Mouse (Mus musculus) hindbrain, embryonic 12.5 days (tissue): ENCODE measurements around the gene Serpina16. TPM values are rescaled to one million over a fixed set of nuclear protein-coding genes. Genes with fewer than 3 reads are reported as not detected.
"Not testable (repeated sequence)": the region's sequence is repeated elsewhere in the genome, so short reads cannot be mapped to it uniquely, and the experiment has no call there.

Experiments
- ATAC-seq: fragments of 200-750 bp; cut with Nextera tagmentation; 2 replicates; pipeline ENCODE4 v1.8.0; 2017; ENCODE audit warnings: moderate TSS enrichment; ENCODE audit not compliant: low FRiP score
- H3K27ac ChIP-seq: fragments of 300-500 bp; sonication (generic); 2 replicates; pipeline ENCODE4 v1.5.1; 2016; ENCODE audit warnings: mild to moderate bottlenecking
- H3K27me3 ChIP-seq: fragments of 300-500 bp; sonication (generic); 2 replicates; pipeline ENCODE4 v1.6.1; 2016; ENCODE audit warnings: mild to moderate bottlenecking
- H3K36me3 ChIP-seq: fragments of 300-500 bp; sonication (generic); 2 replicates; pipeline ENCODE4 v1.6.1; 2016; ENCODE audit warnings: mild to moderate bottlenecking
- H3K4me1 ChIP-seq: fragments of 300-500 bp; sonication (generic); 2 replicates; pipeline ENCODE4 v1.6.1; 2016
- H3K4me2 ChIP-seq: fragments of 300-500 bp; sonication (generic); replicated peaks from 2 replicates; pipeline ENCODE4 v1.6.1; 2016; ENCODE audit warnings: mild to moderate bottlenecking
- H3K4me3 ChIP-seq: fragments of 300-500 bp; sonication (generic); 2 replicates; pipeline ENCODE4 v1.5.1; 2016; ENCODE audit warnings: mild to moderate bottlenecking
- H3K9ac ChIP-seq: fragments of 300-500 bp; sonication (generic); 2 replicates; pipeline ENCODE4 v1.6.1; 2016; ENCODE audit warnings: mild to moderate bottlenecking, moderate library complexity
- H3K9me3 ChIP-seq: fragments of 300-500 bp; sonication (generic); replicated peaks from 2 replicates; pipeline ENCODE4 v1.6.1; 2016; ENCODE audit warnings: mild to moderate bottlenecking
- WGBS: fragments of 180-500 bp; shearing (Covaris S2); methylation state at CpG from one replicate; pipeline ENCODE4 v1.1.7; 2016; 5-methylcytosine and 5-hydroxymethylcytosine counted together
- polyA plus RNA-seq: library from polyadenylated mRNA; unstranded; fragments of >200 nt; fragmentation: Nextera tagmentation; extraction: Ambion mirVana; gene quantifications from 2 replicates; pipeline ENCODE4 v1.2.1, GENCODE M21; 2016

Gene Serpina16
- polyA plus RNA-seq, 1 experiment from 2014 or later, result not detected

DNA sequence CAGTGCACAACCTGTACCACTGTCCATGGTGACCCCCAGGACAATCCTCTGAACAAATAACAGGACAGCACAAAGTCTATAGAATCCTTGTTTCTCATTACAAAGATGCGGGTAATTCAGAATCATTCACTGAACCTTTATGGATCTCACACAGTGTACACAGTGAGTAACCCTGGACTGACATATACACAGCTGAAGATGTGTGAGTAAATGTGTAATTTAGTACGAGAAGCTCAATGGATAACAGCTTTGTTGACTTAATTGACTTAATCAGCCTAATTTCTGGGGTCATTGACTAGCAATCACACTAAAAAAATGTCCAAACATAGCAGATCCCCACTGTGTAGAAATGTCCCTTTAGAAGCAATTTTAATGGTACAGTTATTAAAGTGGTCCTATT, 5.2 kb upstream of the Serpina16 start:
- no peaks in the 10 kb centered on the region for H3K4me1 ChIP-seq
- no peaks in the 10 kb centered on the region for H3K27me3 ChIP-seq
- H3K27ac ChIP-seq, result no peak overlapping the region
- H3K4me3 ChIP-seq, result no peak overlapping the region
- H3K36me3 ChIP-seq, result no peaks in the 10 kb centered on the region
- ATAC-seq, result no peak
- 85% methylated on average over 2 of the region's 2 CpGs for WGBS
- no peak overlapping the region for H3K9ac ChIP-seq
- no peak overlapping the region for H3K4me2 ChIP-seq
- H3K9me3 ChIP-seq, result no peaks in the 10 kb centered on the region

DNA sequence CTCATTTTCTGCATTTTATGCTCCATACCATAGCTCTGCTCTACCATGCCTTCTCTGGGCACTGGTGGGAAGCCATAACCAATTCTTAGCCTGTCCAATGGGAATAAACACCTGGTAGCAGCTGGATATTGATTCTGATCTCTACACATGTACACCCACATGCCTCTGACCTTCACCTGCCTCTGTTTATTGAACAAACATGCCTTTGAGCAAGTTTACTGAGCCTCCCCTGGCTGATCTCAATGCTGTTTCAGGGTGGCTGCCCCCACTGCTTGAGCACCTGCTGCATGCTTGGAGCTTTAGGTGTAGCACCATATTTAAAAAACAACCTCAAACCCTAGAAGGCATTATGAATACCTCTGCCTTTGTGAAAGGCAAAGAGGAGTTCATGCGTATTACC, 3.9 kb upstream of the Serpina16 start:
- ATAC-seq, H3K4me2 ChIP-seq, H3K36me3 ChIP-seq, H3K4me1 ChIP-seq, H3K9me3 ChIP-seq, H3K9ac ChIP-seq, H3K4me3 ChIP-seq, H3K27me3 ChIP-seq, H3K27ac ChIP-seq: not testable (repeated sequence)
- 86% methylated on average over 1 of the region's 1 CpGs for WGBS

DNA sequence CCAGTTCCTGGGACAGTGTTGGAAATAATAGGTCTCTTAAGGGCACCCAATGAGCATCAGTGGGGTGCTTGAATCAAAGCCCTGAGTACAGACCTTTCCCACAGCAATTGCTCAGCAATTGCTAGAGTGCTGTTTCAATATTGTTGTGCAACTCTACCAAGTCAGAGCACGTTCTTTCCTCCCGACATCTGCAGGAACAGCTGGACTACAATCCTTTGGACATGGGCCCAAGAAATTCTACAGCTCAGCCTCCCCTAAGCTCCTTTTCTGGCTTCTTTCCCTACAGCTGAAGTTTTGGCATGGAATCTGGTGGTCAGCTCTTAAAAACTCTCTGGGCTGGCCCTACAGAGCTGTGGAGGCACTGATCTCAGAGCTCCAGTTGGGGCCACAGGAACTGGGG, 2.8 kb downstream of the Serpina16 start:
- Histone ChIP-seq H3K4me2 (no peak overlapping the region), H3K4me3 (no peak overlapping the region), H3K36me3 (no peaks in the 10 kb centered on the region), H3K9me3 (no peaks in the 10 kb centered on the region), H3K9ac (no peak overlapping the region), H3K27me3 (no peaks in the 10 kb centered on the region), H3K27ac (no peak overlapping the region), H3K4me1 (no peaks in the 10 kb centered on the region)
- ATAC-seq, result no peak
- 81% methylated on average over 2 of the region's 2 CpGs for WGBS

DNA sequence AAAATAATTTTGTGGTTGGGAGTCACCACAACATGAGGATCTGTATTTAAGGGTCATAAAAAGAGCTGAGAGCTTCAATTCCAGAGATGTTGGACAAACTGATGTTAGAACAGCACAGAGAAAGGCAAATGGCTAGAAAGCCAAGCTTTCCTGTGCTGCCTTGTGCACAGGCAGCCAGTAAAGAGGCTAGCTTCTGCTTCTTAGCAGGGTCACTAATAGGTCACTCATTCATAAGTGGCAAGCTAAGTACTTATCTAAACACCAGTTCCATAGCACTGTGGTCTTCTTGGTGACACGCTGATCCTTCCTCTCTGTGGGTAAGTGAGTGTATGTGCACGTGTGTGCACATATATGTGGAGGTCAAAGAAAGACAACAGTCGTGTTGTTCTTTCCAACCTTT, 4.5 kb downstream of the Serpina16 start:
- H3K27ac ChIP-seq, result no peak overlapping the region
- ATAC-seq, result no peak
- no peaks in the 10 kb centered on the region for H3K27me3 ChIP-seq
- H3K9me3 ChIP-seq, result no peaks in the 10 kb centered on the region
- H3K36me3 ChIP-seq, result no peaks in the 10 kb centered on the region
- H3K9ac ChIP-seq, result no peak overlapping the region
- WGBS, result 87% methylated on average over 3 of the region's 3 CpGs
- no peak overlapping the region for H3K4me2 ChIP-seq
- no peak overlapping the region for H3K4me3 ChIP-seq
- H3K4me1 ChIP-seq, result no peaks in the 10 kb centered on the region

DNA sequence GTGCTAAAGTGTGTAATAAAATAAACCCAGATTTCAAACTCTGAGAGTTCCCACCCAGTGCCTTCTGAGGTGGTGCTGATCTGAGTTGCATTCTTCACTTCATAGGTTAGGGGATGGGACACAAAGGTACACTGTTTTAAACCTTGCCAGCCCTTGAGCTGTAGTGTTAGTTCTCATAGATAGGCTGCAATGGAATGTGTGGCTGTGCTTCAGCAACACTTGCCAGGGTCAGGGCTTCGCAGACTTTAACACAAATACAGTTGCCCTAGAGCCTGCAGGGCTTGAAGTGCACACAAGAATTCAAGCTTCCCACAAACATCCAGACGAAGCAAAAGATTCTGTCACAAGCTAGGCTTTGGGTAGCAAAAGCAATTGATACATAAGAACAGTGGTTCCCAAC, 5.0 kb downstream of the Serpina16 start:
- ATAC-seq, result no peak
- H3K27ac ChIP-seq, result no peak overlapping the region
- H3K9me3 ChIP-seq, result no peaks in the 10 kb centered on the region; the same call in 1 of the 2 replicates
- 75% methylated on average over 2 of the region's 2 CpGs for WGBS
- H3K9ac ChIP-seq, result no peak overlapping the region
- H3K27me3 ChIP-seq, result no peaks in the 10 kb centered on the region
- H3K36me3 ChIP-seq, result no peaks in the 10 kb centered on the region
- H3K4me1 ChIP-seq, result no peaks in the 10 kb centered on the region
- H3K4me3 ChIP-seq, result no peak overlapping the region
- H3K4me2 ChIP-seq, result no peak overlapping the region

DNA sequence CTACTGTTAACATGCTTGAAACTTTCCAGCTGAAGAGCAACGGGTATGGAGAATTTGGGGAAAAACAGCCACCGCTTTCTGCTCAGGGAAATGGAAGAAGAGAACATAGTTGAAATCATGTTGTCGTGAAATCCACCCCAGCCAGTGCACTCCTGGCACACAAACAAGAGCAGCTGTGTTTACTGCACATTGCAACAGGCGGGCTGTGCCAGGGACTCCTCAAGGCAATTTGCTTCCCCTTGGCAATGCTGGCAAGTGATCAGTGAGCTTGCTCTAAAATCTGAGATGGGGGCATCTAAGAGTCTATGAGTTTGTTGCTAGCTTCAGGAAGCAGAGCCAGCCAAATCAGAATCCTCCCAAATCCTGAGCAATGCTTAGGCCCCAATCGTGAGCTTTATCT, 5.6 kb downstream of the Serpina16 start:
- no peak for ATAC-seq
- no peaks in the 10 kb centered on the region; the same call in 1 of the 2 replicates for H3K9me3 ChIP-seq

DNA sequence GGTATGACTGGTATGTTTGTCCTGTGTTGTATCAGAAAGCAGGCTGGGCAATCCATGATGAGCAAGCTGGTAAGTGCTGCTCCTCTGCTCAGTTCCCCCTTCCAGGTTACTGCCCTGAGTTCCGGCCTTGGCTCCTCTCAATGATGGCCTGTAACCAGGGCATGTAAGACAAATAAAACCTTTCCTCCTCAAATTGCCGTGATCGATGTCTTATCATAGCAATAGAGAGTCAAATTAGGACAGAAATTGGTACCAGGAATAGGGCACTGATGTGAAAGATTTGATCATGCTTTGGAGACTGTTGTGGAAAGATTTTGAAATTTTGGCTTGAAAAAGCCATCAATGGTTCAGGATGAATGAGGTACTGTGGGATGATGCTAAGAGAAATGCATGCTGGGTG, 10.7 kb downstream of the Serpina16 start:
- no peaks in the 10 kb centered on the region for H3K36me3 ChIP-seq
- no peak overlapping the region for H3K4me2 ChIP-seq
- no peaks in the 10 kb centered on the region; the same call in 1 of the 2 replicates for H3K9me3 ChIP-seq
- WGBS, result 89% methylated on average over 3 of the region's 3 CpGs
- H3K27ac ChIP-seq, result no peak overlapping the region
- H3K4me3 ChIP-seq, result no peak overlapping the region
- no peak overlapping the region for H3K9ac ChIP-seq
- ATAC-seq, result no peak
- H3K4me1 ChIP-seq, result no peaks in the 10 kb centered on the region
- no peaks in the 10 kb centered on the region for H3K27me3 ChIP-seq

More for the DNA sequence above, 5.6 kb downstream of the Serpina16 start:
- H3K4me3 ChIP-seq, result no peak overlapping the region
- H3K4me2 ChIP-seq, result no peak overlapping the region
- H3K36me3 ChIP-seq, result no peaks in the 10 kb centered on the region
- no peaks in the 10 kb centered on the region for H3K4me1 ChIP-seq
- no peak overlapping the region for H3K9ac ChIP-seq
- 92% methylated on average over 5 of the region's 5 CpGs for WGBS
- no peaks in the 10 kb centered on the region for H3K27me3 ChIP-seq
- H3K27ac ChIP-seq, result no peak overlapping the region

DNA sequence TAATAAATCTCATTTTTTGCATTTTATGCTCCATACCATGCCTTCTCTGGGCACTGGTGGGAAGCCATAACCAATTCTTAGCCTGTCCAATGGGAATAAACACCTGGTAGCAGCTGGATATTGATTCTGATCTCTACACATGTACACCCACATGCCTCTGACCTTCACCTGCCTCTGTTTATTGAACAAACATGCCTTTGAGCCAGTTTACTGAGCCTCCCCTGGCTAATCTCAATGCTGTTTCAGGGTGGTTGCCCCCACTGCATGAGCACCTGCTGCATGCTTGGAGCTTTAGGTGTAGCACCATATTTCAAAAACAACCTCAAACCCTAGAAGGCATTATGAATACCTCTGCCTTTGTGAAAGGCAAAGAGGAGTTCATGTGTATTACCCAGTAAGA, 13.9 kb downstream of the Serpina16 start:
- not testable (repeated sequence) for H3K4me3 ChIP-seq, H3K9ac ChIP-seq, H3K36me3 ChIP-seq, H3K9me3 ChIP-seq, H3K4me1 ChIP-seq, ATAC-seq, H3K4me2 ChIP-seq, H3K27me3 ChIP-seq, H3K27ac ChIP-seq

DNA sequence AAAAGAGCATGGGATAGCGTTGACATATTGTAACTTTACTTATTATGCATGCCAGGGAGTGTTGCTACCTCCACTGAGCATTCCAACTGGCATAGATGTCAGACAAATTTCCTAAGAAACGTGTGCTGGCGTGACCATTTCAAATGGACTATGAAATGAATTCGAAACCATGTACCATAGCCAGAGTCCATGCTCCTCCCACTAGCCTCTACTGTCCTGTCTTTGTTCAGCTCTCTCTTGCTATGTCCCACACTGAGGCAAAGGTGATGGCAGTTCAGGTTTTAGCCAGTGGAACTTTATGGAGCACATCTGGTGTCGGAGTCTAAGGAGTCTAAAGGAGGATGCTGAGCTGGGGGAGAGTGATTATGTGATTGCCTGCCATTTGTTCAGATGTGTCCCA, 15.9 kb downstream of the Serpina16 start:
- H3K27ac ChIP-seq, result no peak overlapping the region
- no peak overlapping the region for H3K9ac ChIP-seq
- ATAC-seq, result no peak
- no peaks in the 10 kb centered on the region for H3K27me3 ChIP-seq
- H3K4me2 ChIP-seq, result no peak overlapping the region
- no peaks in the 10 kb centered on the region for H3K9me3 ChIP-seq
- H3K36me3 ChIP-seq, result no peaks in the 10 kb centered on the region
- no peak overlapping the region for H3K4me3 ChIP-seq
- WGBS, result 86% methylated on average over 5 of the region's 5 CpGs
- H3K4me1 ChIP-seq, result no peaks in the 10 kb centered on the region

DNA sequence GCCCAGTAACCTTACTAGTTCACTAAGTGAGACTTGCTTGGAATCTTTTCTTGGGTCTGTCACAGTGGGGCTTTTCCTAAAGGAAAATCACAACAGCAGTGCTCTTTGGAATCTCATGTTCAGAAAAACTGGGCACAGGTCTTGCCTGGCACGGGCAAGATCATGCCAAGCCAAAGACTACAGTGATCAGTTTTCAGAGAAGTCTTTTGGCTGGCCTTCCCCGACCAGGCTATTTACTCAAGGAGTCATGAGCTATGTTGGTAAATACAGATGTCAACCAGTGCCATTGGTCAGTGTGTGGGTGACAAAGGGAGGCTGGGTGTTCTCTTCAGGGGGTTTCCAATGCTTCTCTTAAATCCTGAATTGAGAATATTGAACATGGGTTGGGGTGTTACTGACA, 16.8 kb downstream of the Serpina16 start:
- Histone ChIP-seq H3K27ac (no peak overlapping the region), H3K36me3 (no peaks in the 10 kb centered on the region), H3K9ac (no peak overlapping the region), H3K27me3 (no peaks in the 10 kb centered on the region), H3K9me3 (no peaks in the 10 kb centered on the region), H3K4me2 (no peak overlapping the region), H3K4me1 (no peaks in the 10 kb centered on the region), H3K4me3 (no peak overlapping the region)
- ATAC-seq, result no peak
- WGBS, result 89% methylated on average over 2 of the region's 2 CpGs

DNA sequence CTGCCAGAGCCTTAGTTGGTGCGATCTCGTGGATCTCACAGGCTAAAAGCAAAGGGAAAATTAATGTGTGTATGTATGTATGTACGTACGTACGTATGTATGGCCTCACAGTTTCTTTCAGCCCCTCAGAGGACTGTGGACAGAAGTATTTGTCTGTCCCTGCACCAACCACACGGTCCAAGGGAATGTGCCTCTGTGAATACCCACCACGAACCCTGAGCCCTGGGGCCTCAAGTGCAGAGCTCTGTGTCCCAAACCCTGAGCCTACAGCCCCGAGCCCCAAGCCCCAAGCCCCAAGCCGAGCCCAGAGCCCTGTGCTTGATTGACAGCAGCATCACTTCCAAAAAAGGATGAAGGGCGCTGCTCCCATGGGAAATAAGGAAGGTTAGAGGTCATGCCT, 17.9 kb downstream of the Serpina16 start:
- no peak overlapping the region for H3K4me2 ChIP-seq
- H3K27ac ChIP-seq, result no peak overlapping the region
- WGBS, result 88% methylated on average over 10 of the region's 10 CpGs
- H3K9ac ChIP-seq, result no peak overlapping the region
- no peaks in the 10 kb centered on the region for H3K9me3 ChIP-seq
- ATAC-seq, result no peak
- H3K4me3 ChIP-seq, result no peak overlapping the region
- H3K27me3 ChIP-seq, result no peaks in the 10 kb centered on the region
- H3K4me1 ChIP-seq, result no peaks in the 10 kb centered on the region
- H3K36me3 ChIP-seq, result no peaks in the 10 kb centered on the region

DNA sequence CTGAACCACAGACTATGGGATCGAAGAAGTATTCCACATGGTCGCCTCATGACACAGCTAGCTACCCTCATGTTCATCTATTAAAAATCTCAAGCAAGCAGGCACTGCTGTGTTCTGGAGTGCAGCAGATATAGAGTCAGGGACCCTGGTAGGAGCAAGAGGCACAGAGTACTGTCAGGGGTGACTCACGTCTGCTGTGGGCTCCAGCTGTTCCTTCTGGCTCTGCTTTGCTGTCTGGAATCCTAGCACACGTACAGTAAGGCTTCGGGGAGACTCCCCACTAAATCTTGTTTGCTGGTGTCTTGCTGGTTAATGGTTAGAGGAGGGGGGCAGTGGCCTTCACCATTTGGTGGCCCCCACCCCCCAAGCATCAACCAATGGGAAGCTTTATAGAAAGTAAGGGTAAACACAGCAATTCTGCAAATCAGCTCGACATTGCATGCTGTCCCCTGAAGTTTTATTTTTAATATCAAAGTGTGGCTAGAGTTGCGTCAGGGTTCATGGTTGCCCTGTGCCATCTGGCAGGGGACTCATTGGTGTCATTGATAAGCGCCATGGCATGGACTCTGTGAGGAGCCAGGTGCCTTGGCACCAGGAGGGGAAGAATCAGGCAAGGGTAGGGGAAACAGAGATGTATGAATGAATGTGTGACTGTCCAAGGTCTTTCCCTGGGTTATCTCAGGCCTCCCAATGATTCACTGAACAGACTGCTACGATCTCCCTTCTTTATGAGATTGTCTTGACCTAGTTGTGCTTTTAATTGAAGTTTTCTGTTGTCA, 18.9 kb downstream of the Serpina16 start, which contains the start of gene Serpina6:
Serpina6 (minus strand) TSS at position 365 of the 779 bp plus-strand sequence.
- Histone ChIP-seq H3K27ac (no peak within 1 kb of the TSS), H3K4me1 (no peaks in the 10 kb centered on the region), H3K36me3 (no peaks in the 10 kb centered on the region), H3K9ac (no peak within 1 kb of the TSS), H3K27me3 (no peaks in the 10 kb centered on the region), H3K9me3 (no peaks in the 10 kb centered on the region), H3K4me3 (no peak within 1 kb of the TSS), H3K4me2 (no peak within 1 kb of the TSS)
- no peak for ATAC-seq
- WGBS, result 87% methylated on average over 9 of the region's 9 CpGs
